Mouse (Mus musculus) embryo, embryonic 10 days (tissue): ENCODE data around the gene Hrh2.

Experiments
- DNase-seq: peaks from one replicate; pipeline ENCODE4 v3.0.0-alpha.2; 2015; ENCODE audit warnings: low spot score

Gene Hrh2

DNA sequence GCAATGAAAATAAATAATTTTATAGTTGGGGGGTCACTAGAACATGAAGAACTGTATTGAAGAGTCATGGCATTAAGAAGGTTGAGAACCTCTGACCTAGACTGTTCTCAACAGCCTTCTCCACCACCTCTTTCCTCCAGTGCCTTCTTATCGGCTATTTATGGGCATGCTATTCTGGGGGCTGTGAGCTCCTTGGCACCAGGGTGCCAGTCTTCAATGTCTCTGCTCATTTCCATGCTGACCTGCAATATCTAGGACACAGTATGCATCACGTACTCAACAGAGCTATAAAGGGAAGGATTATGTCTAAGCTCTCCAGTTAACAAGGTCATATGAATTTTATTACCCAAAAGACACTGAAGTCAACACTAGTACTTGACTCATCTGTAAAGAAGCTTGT, 14.6 kb upstream of the Hrh2 start:
- no peak for DNase-seq

GRCm38 (mm10) chr13:54178647-54179046, 13.3 kb upstream of the Hrh2 start:
- no peak for DNase-seq

DNA sequence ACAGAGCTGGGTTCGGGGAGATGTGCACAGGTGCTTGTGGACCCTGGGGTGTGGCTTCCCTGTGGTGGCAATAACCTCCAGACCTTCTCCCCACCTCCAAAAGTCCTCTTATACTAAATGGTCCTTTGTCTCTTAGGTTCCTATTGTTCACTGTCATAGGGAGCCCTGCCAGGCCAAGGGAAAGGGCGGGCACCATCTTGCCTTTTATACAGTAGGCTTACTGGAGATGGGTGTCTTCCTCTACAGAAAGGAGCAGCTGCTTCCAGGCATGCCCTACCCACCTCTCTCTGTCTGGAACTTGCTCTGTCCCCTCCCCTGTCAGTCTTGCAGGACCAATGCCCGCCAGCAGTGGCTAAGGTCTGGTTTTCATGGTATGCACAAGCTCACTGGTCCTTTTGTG, 12.0 kb upstream of the Hrh2 start:
- no peak for DNase-seq

- DNase-seq, result no peak
Observed at GRCm38 (mm10) chr13:54180461-54180860, 11.5 kb upstream of the Hrh2 start.

DNA sequence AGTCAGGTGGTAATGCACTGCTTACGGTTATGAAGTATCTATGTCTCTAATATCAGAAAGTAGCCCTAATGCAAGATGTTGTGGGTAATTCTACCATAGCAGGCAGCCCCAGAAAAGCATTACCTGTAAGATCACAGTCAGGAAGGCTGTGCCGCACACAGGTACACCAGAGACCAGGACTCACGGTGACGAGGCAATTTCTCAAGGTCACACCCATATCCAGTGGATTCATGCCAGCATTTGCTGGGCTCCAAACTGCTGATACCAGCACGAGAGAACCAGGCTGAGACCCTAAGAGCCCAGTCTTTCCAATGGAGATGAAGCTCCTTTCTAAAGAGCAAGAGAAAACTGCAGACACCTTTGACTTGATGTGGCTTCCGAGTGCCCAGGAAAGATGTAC, 10.6 kb upstream of the Hrh2 start:
- no peak for DNase-seq

DNA sequence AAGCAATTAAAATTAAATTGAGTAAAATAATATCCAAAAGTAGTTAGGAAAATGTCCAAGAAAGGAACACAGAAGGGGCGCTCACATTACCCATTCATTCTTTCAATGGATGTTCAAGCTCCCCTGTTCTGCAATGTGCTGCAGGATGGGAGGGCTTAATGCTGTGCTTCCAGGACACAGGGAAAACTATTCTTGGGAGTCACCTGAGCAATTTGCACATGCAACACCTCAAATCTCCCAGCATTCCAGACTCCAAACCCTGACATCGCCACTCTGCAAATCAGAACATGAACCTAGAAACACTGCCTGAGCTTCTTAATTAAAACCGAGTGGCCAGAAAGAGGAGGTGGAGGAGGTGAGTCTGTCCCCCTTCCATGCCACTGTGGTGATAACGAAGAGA, 10.0 kb upstream of the Hrh2 start:
- DNase-seq, result no peak

GRCm38 (mm10) chr13:54186394-54186793, 5.5 kb upstream of the Hrh2 start:
- no peak for DNase-seq

DNA sequence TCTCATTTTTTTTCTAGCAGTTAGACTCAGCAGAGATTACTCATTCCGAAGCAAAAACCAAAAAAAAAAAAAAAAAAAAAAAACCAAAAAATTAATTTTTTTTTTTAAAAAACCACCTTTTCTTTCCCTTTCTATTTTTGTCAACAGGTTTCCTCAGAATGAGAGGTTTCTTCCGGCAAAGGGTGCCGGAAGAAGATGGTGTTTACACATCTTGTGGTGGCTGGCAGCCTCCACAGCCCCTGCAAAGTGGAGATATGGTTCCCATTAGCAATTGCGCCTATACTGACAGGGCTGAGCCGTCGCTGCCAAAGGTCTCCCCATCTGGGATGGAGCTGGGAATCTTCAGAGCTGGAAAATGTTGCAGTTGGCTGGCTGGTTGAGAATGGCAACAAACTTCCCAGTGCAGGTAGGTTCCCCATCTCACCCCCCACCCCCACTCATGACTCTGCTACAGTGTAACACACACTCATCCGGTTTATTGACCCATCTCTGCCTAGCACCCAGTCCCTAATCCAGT, 3.7 kb upstream of the Hrh2 start:
- DNase-seq, result no peak

DNA sequence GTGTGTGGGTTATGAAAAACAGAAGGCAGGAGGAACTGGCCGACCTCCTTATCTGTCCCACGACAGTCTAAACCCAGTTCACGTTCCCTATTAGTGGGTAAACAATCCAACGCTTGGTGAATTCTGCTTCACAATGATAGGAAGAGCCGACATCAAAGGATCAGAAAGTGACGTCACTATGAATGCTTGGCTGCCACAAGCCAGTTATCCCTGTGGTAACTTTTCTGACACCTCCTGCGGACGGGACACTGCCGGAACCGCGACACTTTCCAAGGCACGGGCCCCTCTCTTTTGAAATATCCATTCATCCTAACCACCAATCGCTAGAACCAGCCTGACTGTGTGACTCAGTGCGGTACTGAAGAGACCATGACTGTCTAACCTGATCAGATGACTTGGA, 2.0 kb upstream of the Hrh2 start:
- DNase-seq, result peak; percentile 28

- no peak for DNase-seq
Observed at GRCm38 (mm10) chr13:54191181-54191580, 748 bp upstream of the Hrh2 start.

DNA sequence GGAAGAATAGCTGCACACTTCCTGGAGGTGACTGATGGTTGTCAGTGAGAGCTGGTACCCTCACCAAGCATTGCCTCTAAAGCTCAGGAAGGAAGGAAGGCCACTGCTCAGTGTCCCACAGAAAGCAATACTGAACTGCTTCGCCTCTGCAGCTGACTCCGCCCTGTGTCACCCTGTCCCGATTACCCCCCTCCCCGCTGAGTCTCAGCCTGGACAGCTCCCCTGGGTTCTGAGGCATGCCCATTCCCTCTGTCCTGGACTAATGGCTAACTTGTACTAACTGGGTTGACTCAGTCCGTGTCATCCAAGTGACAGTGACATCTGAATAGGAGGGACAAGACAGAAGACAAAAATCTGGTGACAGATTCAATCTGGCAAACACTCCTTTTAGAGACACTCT, 1.7 kb downstream of the Hrh2 start:
- no peak for DNase-seq

GRCm38 (mm10) chr13:54199000-54199399, 7.1 kb downstream of the Hrh2 start:
- no peak for DNase-seq

DNA sequence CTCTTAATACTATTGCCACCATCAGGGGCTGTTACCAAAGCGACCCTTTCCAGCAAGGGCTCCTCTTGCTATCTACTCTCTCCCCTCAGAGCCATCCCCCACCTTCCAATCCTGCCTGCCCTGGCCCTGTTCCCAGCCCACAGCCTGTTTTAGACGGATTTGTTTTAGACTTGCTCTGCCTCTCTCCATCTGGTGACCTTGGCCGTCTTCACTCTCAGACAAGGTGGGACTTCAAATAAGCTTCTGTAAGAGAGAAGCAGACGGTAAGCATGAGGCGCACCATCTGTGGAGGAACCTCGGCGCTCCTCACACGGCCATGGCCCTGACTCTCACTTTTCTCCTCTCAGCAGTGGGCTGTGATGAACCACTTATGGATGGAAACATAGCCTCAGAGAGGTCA, 10.5 kb downstream of the Hrh2 start:
- no peak for DNase-seq

- DNase-seq, result no peak
Observed at GRCm38 (mm10) chr13:54203419-54203818, 11.5 kb downstream of the Hrh2 start.

- no peak for DNase-seq
Observed at GRCm38 (mm10) chr13:54205195-54205594, 13.3 kb downstream of the Hrh2 start.

DNA sequence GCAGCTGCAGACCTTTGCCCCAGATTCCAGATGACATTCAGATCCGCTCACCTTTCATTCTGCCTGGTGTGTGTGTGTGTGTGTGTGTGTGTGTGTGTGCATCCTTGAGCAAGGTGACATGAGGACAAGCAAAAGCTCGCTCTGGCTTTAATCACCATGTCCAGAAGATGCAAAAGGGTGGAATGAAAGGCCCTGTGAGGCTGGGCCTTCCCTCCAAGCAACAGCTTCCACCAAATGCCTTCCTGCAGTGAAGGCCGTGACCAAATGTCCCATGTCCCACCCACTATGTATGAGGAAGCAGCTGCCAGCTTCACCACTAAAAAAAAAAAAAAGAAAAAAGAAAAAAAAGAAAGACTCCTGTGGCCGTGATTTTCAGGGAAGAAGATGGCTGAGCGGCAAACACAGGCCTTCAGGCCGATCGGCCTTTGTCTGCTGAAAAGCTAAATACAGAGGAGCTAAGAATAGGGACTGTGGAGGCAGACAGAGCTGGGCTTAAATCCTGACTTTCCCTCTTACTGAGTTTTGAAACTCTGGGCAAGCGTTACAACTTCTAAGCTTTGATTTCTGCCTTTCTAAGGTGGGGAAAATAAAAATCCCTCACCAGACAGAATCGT, 14.3 kb downstream of the Hrh2 start:
- no peak for DNase-seq

- no peak for DNase-seq
Observed at GRCm38 (mm10) chr13:54209476-54210253, 17.7 kb downstream of the Hrh2 start.

GRCm38 (mm10) chr13:54211528-54212488, 19.9 kb downstream of the Hrh2 start:
- DNase-seq, result peak; percentile 24

- no peak for DNase-seq
Observed at GRCm38 (mm10) chr13:54212516-54212915, 20.6 kb downstream of the Hrh2 start.

GRCm38 (mm10) chr13:54215266-54215665, 23.3 kb downstream of the Hrh2 start:
- DNase-seq, result no peak

DNA sequence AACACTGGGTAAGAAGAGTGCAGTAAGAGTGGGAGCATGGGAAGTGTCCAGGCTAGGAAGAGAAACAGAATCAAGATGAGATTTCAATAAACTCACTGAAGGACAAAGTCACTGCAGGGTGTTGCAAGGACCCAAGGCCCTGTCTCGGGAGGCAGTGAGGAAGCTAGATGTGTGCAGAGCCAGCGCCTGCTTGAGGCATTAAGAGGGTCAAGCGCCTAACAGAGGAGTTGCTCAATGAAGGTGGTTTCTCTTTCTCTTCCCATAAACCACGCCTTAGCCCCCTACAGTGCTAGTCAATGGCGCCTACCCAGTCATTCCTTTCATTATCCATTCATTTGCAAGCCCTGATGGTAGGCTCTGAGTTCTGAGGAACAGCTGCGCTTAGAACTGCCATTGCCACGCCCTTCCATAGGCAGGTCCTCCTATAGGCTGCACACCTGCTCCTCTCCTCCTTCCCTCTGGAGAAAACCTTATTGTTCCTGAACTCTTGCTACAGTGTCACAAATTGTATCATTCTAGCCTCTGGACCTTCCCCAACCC, 23.9 kb downstream of the Hrh2 start:
- DNase-seq, result no peak

DNA sequence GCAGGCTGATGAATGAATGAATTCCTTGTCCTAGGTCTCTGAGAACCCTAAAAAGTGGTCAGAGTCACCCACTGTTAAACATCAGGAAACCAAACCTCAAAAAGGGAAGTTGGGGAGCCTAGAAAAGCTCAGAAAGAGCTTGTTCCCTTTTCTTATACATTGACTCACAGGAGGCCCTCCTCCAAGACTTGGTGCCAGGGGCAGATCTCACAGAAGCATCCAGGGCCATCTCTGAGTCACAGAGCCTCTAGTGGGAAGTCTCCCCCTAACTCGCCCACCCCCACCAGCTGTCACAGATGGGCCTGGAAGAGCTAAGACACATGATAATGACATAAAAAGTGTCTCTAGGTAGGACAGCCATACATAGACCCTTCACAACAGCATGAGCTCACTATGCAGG, 26.4 kb downstream of the Hrh2 start:
- DNase-seq, result no peak
